Mouse (Mus musculus) forebrain, embryonic 11.5 days (tissue): Measurements from ENCODE around the gene 1700025C18Rik. TPM values are rescaled to one million over a fixed set of nuclear protein-coding genes. Genes with fewer than 3 reads are reported as not detected.
A peak's percentile ranks its signal among the peaks of the same experiment; 100 is the strongest.

Experiments
- ATAC-seq: fragments of 200-750 bp; cut with Nextera tagmentation; replicated peaks from 2 replicates; pipeline ENCODE4 v1.8.0; 2017; ENCODE audit warnings: moderate TSS enrichment; ENCODE audit not compliant: low FRiP score
- DNase-seq: peaks from one replicate; pipeline ENCODE4 v3.0.0-alpha.2; 2017; ENCODE audit warnings: low spot score
- H3K27ac ChIP-seq: fragments of 300-500 bp; sonication (generic); 2 replicates; pipeline ENCODE4 v1.5.1; 2014; ENCODE audit warnings: low read depth, low read length
- H3K27me3 ChIP-seq: fragments of 300-500 bp; sonication (generic); 2 replicates; pipeline ENCODE4 v1.6.1; 2014; ENCODE audit warnings: mild to moderate bottlenecking, low read length, mixed read lengths; ENCODE audit not compliant: control insufficient read depth, insufficient read depth
- H3K36me3 ChIP-seq: fragments of 300-500 bp; sonication (generic); 2 replicates; pipeline ENCODE4 v1.6.1; 2014; ENCODE audit warnings: mild to moderate bottlenecking, low read length, moderate library complexity, mixed read lengths; ENCODE audit not compliant: control insufficient read depth, insufficient read depth
- H3K4me1 ChIP-seq: fragments of 300-500 bp; sonication (generic); replicated peaks from 2 replicates; pipeline ENCODE4 v1.6.1; 2014; ENCODE audit warnings: low read length, mixed read lengths; ENCODE audit not compliant: control insufficient read depth, insufficient read depth
- H3K4me2 ChIP-seq: fragments of 300-500 bp; sonication (generic); 2 replicates; pipeline ENCODE4 v1.6.1; 2014; ENCODE audit warnings: low read depth, mild to moderate bottlenecking, low read length, moderate library complexity, mixed read lengths; ENCODE audit not compliant: severe bottlenecking
- H3K4me3 ChIP-seq: fragments of 300-500 bp; sonication (generic); 2 replicates; pipeline ENCODE4 v1.5.1; 2014; ENCODE audit warnings: low read depth, low read length
- H3K9ac ChIP-seq: fragments of 300-500 bp; sonication (generic); 2 replicates; pipeline ENCODE4 v1.6.1; 2014; ENCODE audit warnings: low read length
- H3K9me3 ChIP-seq: fragments of 300-500 bp; sonication (generic); 2 replicates; pipeline ENCODE4 v1.6.1; 2016; ENCODE audit warnings: low read length, mixed read lengths; ENCODE audit not compliant: control insufficient read depth
- WGBS: fragments of 180-500 bp; shearing (Covaris S2); extraction: QIAGEN DNeasy Blood & Tissue Kit; methylation state at CpG from one replicate; pipeline ENCODE4 v1.1.7; 2014; 5-methylcytosine and 5-hydroxymethylcytosine counted together
- polyA plus RNA-seq: library from polyadenylated mRNA; unstranded; fragments of >200 nt; fragmentation: Nextera tagmentation; extraction: Ambion mirVana; gene quantifications from 2 replicates; pipeline ENCODE4 v1.2.1, GENCODE M21; 2014

Gene 1700025C18Rik
- not detected in 2 replicates for polyA plus RNA-seq

DNA sequence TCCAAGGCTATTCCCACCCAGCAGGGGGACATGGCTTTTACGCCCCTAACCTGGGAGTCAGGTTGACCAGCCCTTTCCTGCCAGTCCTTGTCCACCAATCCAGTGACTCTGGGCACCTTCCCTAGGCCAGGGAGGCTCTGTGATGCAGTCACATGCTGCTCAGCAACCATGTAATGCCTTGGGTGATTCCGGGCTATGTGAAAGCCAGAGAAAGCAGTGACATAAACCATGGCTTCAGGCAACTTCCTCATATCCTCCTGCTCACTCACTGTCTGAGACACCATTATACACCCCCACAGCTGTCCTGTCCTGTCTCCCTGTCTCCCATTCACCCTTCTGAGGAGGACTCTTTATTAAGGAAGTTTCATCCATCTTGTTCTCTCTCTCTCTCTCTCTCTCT, at the start of gene 1700025C18Rik:
Gene 1700025C18Rik, minus strand, starts transcription at position 101 of the 400 bp plus-strand sequence.
- ATAC-seq, result no peak
- no peaks in the 10 kb centered on the region for H3K36me3 ChIP-seq
- H3K4me1 ChIP-seq, result peaks cover 4% of the 10 kb centered on the region; the same call in 1 of the 2 replicates
- DNase-seq, result no peak
- no peak within 1 kb of the TSS for H3K4me3 ChIP-seq
- H3K4me2 ChIP-seq, result no peak within 1 kb of the TSS
- no peaks in the 10 kb centered on the region for H3K27me3 ChIP-seq
- H3K9ac ChIP-seq, result no peak within 1 kb of the TSS
- H3K27ac ChIP-seq, result no peak within 1 kb of the TSS
- 83% methylated on average over 2 of the region's 2 CpGs for WGBS
- H3K9me3 ChIP-seq, result no peaks in the 10 kb centered on the region

GRCm38 (mm10) chr2:165136049-165136448, 45.5 kb upstream of the 1700025C18Rik start:
- no peak overlapping the region for H3K4me3 ChIP-seq
- peaks cover 66% of the 10 kb centered on the region for H3K4me1 ChIP-seq
- peak overlapping the region; percentile 26; the same call in 1 of the 2 replicates for H3K4me2 ChIP-seq
- H3K9ac ChIP-seq, result peak overlapping the region; percentile 60
- peak; percentile 79 for ATAC-seq
- no peaks in the 10 kb centered on the region for H3K9me3 ChIP-seq
- no peaks in the 10 kb centered on the region for H3K36me3 ChIP-seq
- H3K27ac ChIP-seq, result peak overlapping the region; percentile 97
- DNase-seq, result peak; percentile 92
- WGBS, result 5% methylated on average over 16 of the region's 16 CpGs
- no peaks in the 10 kb centered on the region for H3K27me3 ChIP-seq

GRCm38 (mm10) chr2:165133566-165133965, 43.0 kb upstream of the 1700025C18Rik start:
- Histone ChIP-seq H3K27me3 (no peaks in the 10 kb centered on the region), H3K4me1 (peaks cover 55% of the 10 kb centered on the region), H3K9me3 (no peaks in the 10 kb centered on the region), H3K4me3 (no peak overlapping the region), H3K4me2 (peak overlapping the region; percentile 28; the same call in 1 of the 2 replicates), H3K27ac (peak overlapping the region; percentile 97), H3K9ac (peak overlapping the region; percentile 48), H3K36me3 (no peaks in the 10 kb centered on the region)
- under 1% methylated on average over 15 of the region's 15 CpGs for WGBS
- ATAC-seq, result peak; percentile 69
- peak; percentile 89 for DNase-seq

GRCm38 (mm10) chr2:165131428-165131827, 40.9 kb upstream of the 1700025C18Rik start:
- ATAC-seq, result no peak
- Histone ChIP-seq H3K27ac (no peak overlapping the region), H3K4me3 (no peak overlapping the region), H3K27me3 (no peaks in the 10 kb centered on the region), H3K4me1 (peaks cover 51% of the 10 kb centered on the region), H3K36me3 (no peaks in the 10 kb centered on the region), H3K9me3 (no peaks in the 10 kb centered on the region), H3K4me2 (no peak overlapping the region), H3K9ac (no peak overlapping the region; the same call in 1 of the 2 replicates)
- DNase-seq, result no peak
- WGBS, result 35% methylated on average over 12 of the region's 12 CpGs

DNA sequence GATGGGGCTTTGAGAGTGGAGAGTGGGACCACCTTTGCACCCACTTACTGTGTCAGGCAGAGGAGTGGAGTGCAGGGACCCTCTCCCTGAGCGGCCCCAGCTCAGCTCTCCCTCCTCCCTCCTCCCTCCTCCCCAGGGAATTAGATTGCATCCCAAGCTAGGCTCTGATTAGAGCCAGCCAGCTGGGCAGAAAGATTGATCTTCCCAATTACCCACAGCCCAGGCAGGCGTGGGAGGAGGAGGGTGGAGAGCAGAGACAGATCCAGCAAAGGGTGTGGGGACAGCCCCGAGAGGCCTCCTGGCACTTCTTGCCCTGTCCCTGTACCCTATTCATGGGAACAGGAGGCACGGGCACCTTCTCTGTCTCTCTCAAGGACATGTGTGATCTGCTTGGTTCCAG, 38.6 kb upstream of the 1700025C18Rik start:
- ATAC-seq (no peak), DNase-seq (no peak)
- Histone ChIP-seq H3K9ac (no peak overlapping the region), H3K9me3 (no peaks in the 10 kb centered on the region), H3K4me3 (no peak overlapping the region), H3K36me3 (no peaks in the 10 kb centered on the region), H3K27me3 (no peaks in the 10 kb centered on the region), H3K27ac (no peak overlapping the region), H3K4me1 (peaks cover 35% of the 10 kb centered on the region), H3K4me2 (no peak overlapping the region)
- WGBS, result 49% methylated on average over 4 of the region's 4 CpGs

- Histone ChIP-seq H3K36me3 (no peaks in the 10 kb centered on the region), H3K27me3 (no peaks in the 10 kb centered on the region), H3K27ac (peak overlapping the region; percentile 50; the same call in 1 of the 2 replicates), H3K9ac (0 out of 2 replicates have a peak overlapping the region, but pooled peaks have one; percentile 4), H3K9me3 (no peaks in the 10 kb centered on the region), H3K4me1 (peaks cover 22% of the 10 kb centered on the region), H3K4me3 (no peak overlapping the region), H3K4me2 (no peak overlapping the region)
- ATAC-seq (no peak; the same call in 1 of the 2 replicates), DNase-seq (no peak)
- WGBS, result 16% methylated on average over 10 of the region's 10 CpGs
Measured at GRCm38 (mm10) chr2:165126896-165127562, 36.5 kb upstream of the 1700025C18Rik start.

DNA sequence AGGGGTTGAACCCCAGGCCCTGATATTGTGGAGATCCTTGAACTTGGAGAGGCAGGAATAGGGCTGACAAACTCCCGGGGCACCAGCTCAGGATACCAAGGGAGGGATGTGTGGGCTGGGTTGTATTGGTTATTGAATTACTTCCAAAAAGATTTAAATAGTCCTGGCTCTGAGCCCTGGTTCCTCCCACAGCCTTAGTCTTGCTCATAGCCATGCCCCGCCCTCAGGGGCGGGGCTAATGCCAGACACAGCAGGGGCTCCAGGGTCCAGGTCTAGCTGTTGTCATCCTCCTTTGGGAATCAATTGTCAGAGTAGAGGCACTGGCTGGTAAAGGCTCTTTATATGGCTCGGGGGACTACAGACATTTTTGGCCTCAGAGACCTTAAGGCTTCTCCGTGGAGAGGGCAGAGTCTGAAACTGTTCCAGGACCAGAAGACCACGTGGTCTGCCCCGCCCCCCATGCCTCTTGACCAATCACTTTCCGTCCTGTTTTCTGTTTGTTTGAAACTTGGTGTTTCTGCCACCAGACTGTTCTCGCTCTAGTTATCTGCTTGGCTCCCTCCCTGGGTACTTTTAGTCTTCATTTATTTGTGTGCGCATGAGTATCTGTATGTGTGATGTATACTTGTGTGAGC, 30.8 kb upstream of the 1700025C18Rik start:
- peaks cover 7% of the 10 kb centered on the region for H3K4me1 ChIP-seq
- H3K9me3 ChIP-seq, result no peaks in the 10 kb centered on the region
- H3K36me3 ChIP-seq, result no peaks in the 10 kb centered on the region
- WGBS, result 29% methylated on average over 10 of the region's 10 CpGs
- peak; percentile 30; the same call in 1 of the 2 replicates for ATAC-seq
- H3K4me2 ChIP-seq, result no peak overlapping the region
- H3K27ac ChIP-seq, result no peak overlapping the region
- H3K9ac ChIP-seq, result no peak overlapping the region
- DNase-seq, result no peak
- H3K27me3 ChIP-seq, result no peaks in the 10 kb centered on the region
- no peak overlapping the region for H3K4me3 ChIP-seq

GRCm38 (mm10) chr2:165120765-165121164, 30.2 kb upstream of the 1700025C18Rik start:
- H3K4me1 ChIP-seq, result peaks cover 7% of the 10 kb centered on the region
- H3K27me3 ChIP-seq, result no peaks in the 10 kb centered on the region; the same call in 1 of the 2 replicates
- DNase-seq (no peak), ATAC-seq (no peak)
- H3K9ac ChIP-seq, result no peak overlapping the region
- H3K4me2 ChIP-seq, result no peak overlapping the region
- no peaks in the 10 kb centered on the region for H3K9me3 ChIP-seq
- no peaks in the 10 kb centered on the region for H3K36me3 ChIP-seq
- WGBS, result 84% methylated on average over 9 of the region's 9 CpGs
- H3K27ac ChIP-seq, result no peak overlapping the region
- H3K4me3 ChIP-seq, result no peak overlapping the region
